Mouse (Mus musculus) liver, postnatal 0 days (tissue): ENCODE measurements around the gene Gsdma2.

Experiments used
- CTCF ChIP-seq: sonication (generic); IDR thresholded peaks from 2 replicates; pipeline ENCODE4 v1.5.1; 2016; ENCODE audit warnings: antibody characterized with exemption, low read depth
- EP300 ChIP-seq: IDR thresholded peaks from 2 replicates; pipeline ENCODE4 v1.6.1; 2016; ENCODE audit warnings: antibody characterized with exemption, low read depth, mild to moderate bottlenecking

DNA sequence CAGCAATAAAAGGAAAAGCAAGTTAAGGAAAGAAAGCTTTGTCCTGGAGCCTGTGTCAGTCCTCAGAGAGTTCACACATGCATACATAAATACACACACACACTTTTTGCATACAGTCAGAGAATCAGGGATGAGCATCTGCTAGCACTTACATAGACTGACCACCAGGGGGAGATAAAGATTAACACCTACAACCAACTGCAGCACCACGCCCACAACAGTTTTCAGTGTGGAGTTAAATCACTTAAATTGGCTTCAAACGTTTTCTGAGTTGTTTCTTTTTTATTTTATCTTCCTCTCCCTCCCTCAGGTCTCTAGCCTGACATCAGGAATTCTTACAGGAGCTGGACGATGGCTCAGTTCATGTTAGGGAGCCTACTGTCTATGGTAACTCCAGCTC is 39.8 kb upstream of the Gsdma2 start:
- TF ChIP-seq EP300 (no peak), CTCF (peak; percentile 91)
